Comparison of ENCODE assay signal across 9 mouse cellular contexts in the genomic region with DNA sequence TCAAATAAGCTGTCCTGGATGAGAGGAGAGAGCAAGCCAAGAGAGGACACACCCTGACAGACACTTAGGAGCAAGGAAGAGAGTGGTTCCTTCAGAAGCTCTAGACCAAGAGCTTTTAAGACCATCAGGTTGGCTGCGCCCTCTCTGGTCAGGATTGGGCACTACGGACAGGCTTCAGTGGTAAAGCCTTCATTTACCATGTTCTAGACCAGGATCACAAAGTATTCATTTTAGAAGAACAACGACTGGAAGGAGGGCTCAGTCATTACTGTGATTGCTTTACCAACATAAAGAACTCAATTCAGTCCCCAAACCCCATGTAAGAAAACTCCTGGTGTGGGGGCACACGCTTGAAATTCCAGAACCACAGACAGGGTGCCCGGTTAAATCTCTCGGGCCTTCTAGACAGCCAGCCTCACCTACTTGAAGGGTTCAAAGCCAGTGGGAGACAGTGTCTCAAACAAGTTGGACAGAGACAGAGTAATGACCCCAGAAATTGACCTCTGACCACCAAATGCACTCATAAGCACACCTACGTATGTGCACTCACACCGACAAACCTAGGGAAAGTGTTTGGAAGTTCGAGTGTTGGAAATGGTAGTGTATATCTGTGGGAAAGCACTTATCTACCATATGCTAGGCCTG. TPM values are rescaled to one million over a fixed set of nuclear protein-coding genes. Genes with fewer than 3 reads are reported as not detected.
DNase-seq lines count a peak whose midpoint lies in the region; ATAC-seq lines count a peak whose summit lies in the region.
"Had no signal": no experiment of that assay in that cellular context is flagged by ENCODE, and none has a peak within 500 bp of the region (broad histone marks: within the 10 kb centered on the region; RNA-seq: fewer than 3 reads in every experiment).

No protein-coding gene starts in this region.

- intact Hi-C loops in left cerebral cortex, postnatal 4 days (cut with DNase I) = no loop called here

- 75% methylated on average over 9 of the region's 9 CpGs for WGBS in limb, embryonic 15.5 days
- WGBS in neural tube, embryonic 12.5 days = 78% methylated on average over 9 of the region's 9 CpGs

- peaks cover 12% of the 10 kb centered on the region for H3K36me3 ChIP-seq in limb, embryonic 15.5 days
- H3K36me3 ChIP-seq in neural tube, embryonic 12.5 days = peaks cover 15% of the 10 kb centered on the region

- no peak overlapping the region for H3K4me2 ChIP-seq in limb, embryonic 15.5 days
- no peak overlapping the region for H3K4me2 ChIP-seq in neural tube, embryonic 12.5 days (replicated peaks)

- no peak overlapping the region for H3K9ac ChIP-seq in limb, embryonic 15.5 days
- no peak overlapping the region for H3K9ac ChIP-seq in neural tube, embryonic 12.5 days

- H3K4me3 ChIP-seq in limb, embryonic 15.5 days = no peak overlapping the region
- no peak overlapping the region for H3K4me3 ChIP-seq in neural tube, embryonic 12.5 days

- peaks cover 12% of the 10 kb centered on the region for H3K4me1 ChIP-seq in limb, embryonic 15.5 days
- peaks cover 16% of the 10 kb centered on the region for H3K4me1 ChIP-seq in neural tube, embryonic 12.5 days

- H3K27ac ChIP-seq in limb, embryonic 15.5 days = no peak overlapping the region
- no peak overlapping the region for H3K27ac ChIP-seq in neural tube, embryonic 12.5 days

- H3K27me3 ChIP-seq in limb, embryonic 15.5 days = no peaks in the 10 kb centered on the region
- H3K27me3 ChIP-seq in neural tube, embryonic 12.5 days (replicated peaks) = no peaks in the 10 kb centered on the region

- peak; percentile 14 for DNase-seq in layer of hippocampus, adult 9-11 months
- no peak for DNase-seq in layer of hippocampus, adult 9-10 months (ENCODE audit: low spot score)
- DNase-seq in cerebellum, adult 9-10 months = peak; percentile 55
- DNase-seq in urinary bladder, postnatal 14 days (ENCODE audit: low spot score) = no peak
- no peak for DNase-seq in left cerebral cortex, postnatal 4 days

- peak; percentile 47 for ATAC-seq in granulocyte monocyte progenitor cell, adult 5-6 weeks (replicated peaks; ENCODE audit: poor library complexity, severe bottlenecking)
- ATAC-seq in limb, embryonic 15.5 days (ENCODE audit: insufficient number of reproducible peaks, low FRiP score, low TSS enrichment, low read depth) = 0 out of 2 replicates have a peak, but pooled peaks have one; percentile 4
- 0 out of 2 replicates have a peak, but pooled peaks have one; percentile 1 for ATAC-seq in neural tube, embryonic 12.5 days (ENCODE audit: low FRiP score, low read depth)

- H3K9me3 ChIP-seq in limb, embryonic 15.5 days = no peaks in the 10 kb centered on the region
- H3K9me3 ChIP-seq in neural tube, embryonic 12.5 days = no peaks in the 10 kb centered on the region

RNA-seq across cellular contexts. Expression of gene Ndufb7, which starts 0.6 kb away (rescaled TPM):
- total RNA-seq in granulocyte monocyte progenitor cell, adult 5-6 weeks (2014; fragmentation: Nextera tagmentation) = 187 and 191 TPM in 2 replicates
- 179 and 187 TPM in 2 replicates for total RNA-seq in granulocyte monocyte progenitor cell, adult 5-6 weeks (2017)
- polyA plus RNA-seq in limb, embryonic 15.5 days (2015; fragmentation: Nextera tagmentation; extraction: Ambion mirVana) = 253 and 288 TPM in 2 replicates
- polyA plus RNA-seq in neural tube, embryonic 12.5 days (2016; fragmentation: Nextera tagmentation; extraction: Ambion mirVana) = 343 and 361 TPM in 2 replicates
- 100 to 1,000 TPM; 120 to 136 TPM for total RNA-seq in left cerebral cortex, postnatal 4 days (2021)

RNA-seq across cellular contexts. Expression of gene Olfr370, which starts 30.3 kb away (rescaled TPM):
- total RNA-seq in granulocyte monocyte progenitor cell, adult 5-6 weeks (2014; fragmentation: Nextera tagmentation) = not detected in 2 replicates
- not detected in 2 replicates for total RNA-seq in granulocyte monocyte progenitor cell, adult 5-6 weeks (2017)
- not detected in 2 replicates for polyA plus RNA-seq in limb, embryonic 15.5 days (2015; fragmentation: Nextera tagmentation; extraction: Ambion mirVana)
- polyA plus RNA-seq in neural tube, embryonic 12.5 days (2016; fragmentation: Nextera tagmentation; extraction: Ambion mirVana) = not detected in 2 replicates
- not detected for total RNA-seq in left cerebral cortex, postnatal 4 days (2021)
- total RNA-seq: left cerebral cortex, adult 2 months had no signal

RNA-seq across cellular contexts. Expression of gene Tecr, which starts 41.9 kb away (rescaled TPM):
- total RNA-seq in granulocyte monocyte progenitor cell, adult 5-6 weeks (2014; fragmentation: Nextera tagmentation) = 506 and 549 TPM in 2 replicates
- total RNA-seq in granulocyte monocyte progenitor cell, adult 5-6 weeks (2017) = 230 and 343 TPM in 2 replicates
- polyA plus RNA-seq in limb, embryonic 15.5 days (2015; fragmentation: Nextera tagmentation; extraction: Ambion mirVana) = 544 and 583 TPM in 2 replicates
- polyA plus RNA-seq in neural tube, embryonic 12.5 days (2016; fragmentation: Nextera tagmentation; extraction: Ambion mirVana) = 760 and 802 TPM in 2 replicates
- 100 to 1,000 TPM; 610 to 661 TPM for total RNA-seq in left cerebral cortex, postnatal 4 days (2021)

RNA-seq across cellular contexts. Expression of gene Dnajb1, which starts 42.1 kb away (rescaled TPM):
- 25.7 and 31.0 TPM in 2 replicates for total RNA-seq in granulocyte monocyte progenitor cell, adult 5-6 weeks (2014; fragmentation: Nextera tagmentation)
- 28.1 and 47.3 TPM in 2 replicates for total RNA-seq in granulocyte monocyte progenitor cell, adult 5-6 weeks (2017)
- 78.5 and 79.1 TPM in 2 replicates for polyA plus RNA-seq in limb, embryonic 15.5 days (2015; fragmentation: Nextera tagmentation; extraction: Ambion mirVana)
- 60.2 and 63.0 TPM in 2 replicates for polyA plus RNA-seq in neural tube, embryonic 12.5 days (2016; fragmentation: Nextera tagmentation; extraction: Ambion mirVana)
- 10 to 100 TPM; 35.3 to 35.9 TPM for total RNA-seq in left cerebral cortex, postnatal 4 days (2021)

Comparison
In these comparisons a context has a peak if more than half of its experiments do, and no peak if none do; other contexts are left out.
1. DNase-seq: peak in layer of hippocampus, adult 9-11 months (single experiment) and cerebellum, adult 9-10 months (single experiment); none in layer of hippocampus, adult 9-10 months (single experiment), urinary bladder, postnatal 14 days (single experiment) and left cerebral cortex, postnatal 4 days (single experiment).
2. Peak in every context shown above with its lines, with median percentiles within 50 percentile points of each other: ATAC-seq.